Mouse (Mus musculus): ENCODE results near the gene Tmprss9. TPM values are rescaled to one million over a fixed set of nuclear protein-coding genes. Genes with fewer than 3 reads are reported as not detected.

The Tmprss9 gene
- polyA plus RNA-seq, 1 experiment: 1.3 TPM

DNA sequence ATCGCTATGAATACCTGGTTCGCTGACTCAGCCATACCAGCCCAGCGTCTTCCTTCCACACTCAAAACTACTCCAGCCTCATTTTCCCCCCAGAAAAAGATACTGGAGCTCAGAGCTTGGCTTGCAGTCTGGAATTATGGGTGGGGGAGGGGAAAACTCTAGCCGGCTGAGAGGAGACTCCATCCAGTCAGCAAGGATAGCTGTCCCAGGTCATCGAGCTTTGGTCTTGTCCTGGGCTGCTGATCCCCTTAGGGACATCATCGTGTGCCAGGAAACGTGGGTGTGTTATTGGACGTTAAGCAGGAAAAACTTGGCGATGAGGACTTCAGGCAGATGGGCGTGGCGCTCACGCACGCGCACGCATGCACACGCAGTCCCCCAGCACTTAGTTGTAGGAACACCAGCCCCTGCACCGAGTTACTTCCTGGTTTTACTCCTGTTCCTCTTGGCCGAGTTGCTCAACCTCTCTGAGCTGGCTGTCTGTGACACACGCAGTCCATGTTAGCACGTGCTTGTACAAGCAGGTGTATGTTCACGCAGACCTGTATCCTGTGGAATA, 61.9 kb downstream of the Tmprss9 start:
- Histone ChIP-seq H3K4me3 (ENCODE audit: low read depth, low read length) (peak overlapping the region; percentile 21; the same call in 1 of the 2 replicates), H3K27me3 (ENCODE audit: control insufficient read depth, insufficient read depth, low read length) (no peaks in the 10 kb centered on the region), H3K27ac (ENCODE audit: insufficient read depth, low read depth, low read length) (peak overlapping the region; percentile 14), H3K4me1 (ENCODE audit: control insufficient read depth, insufficient read depth, insufficient read length, low read length) (peaks cover 54% of the 10 kb centered on the region), H3K36me3 (ENCODE audit: control insufficient read depth, insufficient read depth, low read length) (no peaks in the 10 kb centered on the region)
- 1% methylated on average over 21 of the region's 21 CpGs for whole genome bisulfite sequencing
- TF ChIP-seq POLR2A (IDR thresholded peaks at IDR 0.05; ENCODE audit: low read depth, low read length) (no peak; the same call in 1 of the 2 replicates), CTCF (IDR thresholded peaks at IDR 0.05; ENCODE audit: extremely low read depth, insufficient read length, insufficient replicate concordance, low read depth, low read length) (no peak)

DNA sequence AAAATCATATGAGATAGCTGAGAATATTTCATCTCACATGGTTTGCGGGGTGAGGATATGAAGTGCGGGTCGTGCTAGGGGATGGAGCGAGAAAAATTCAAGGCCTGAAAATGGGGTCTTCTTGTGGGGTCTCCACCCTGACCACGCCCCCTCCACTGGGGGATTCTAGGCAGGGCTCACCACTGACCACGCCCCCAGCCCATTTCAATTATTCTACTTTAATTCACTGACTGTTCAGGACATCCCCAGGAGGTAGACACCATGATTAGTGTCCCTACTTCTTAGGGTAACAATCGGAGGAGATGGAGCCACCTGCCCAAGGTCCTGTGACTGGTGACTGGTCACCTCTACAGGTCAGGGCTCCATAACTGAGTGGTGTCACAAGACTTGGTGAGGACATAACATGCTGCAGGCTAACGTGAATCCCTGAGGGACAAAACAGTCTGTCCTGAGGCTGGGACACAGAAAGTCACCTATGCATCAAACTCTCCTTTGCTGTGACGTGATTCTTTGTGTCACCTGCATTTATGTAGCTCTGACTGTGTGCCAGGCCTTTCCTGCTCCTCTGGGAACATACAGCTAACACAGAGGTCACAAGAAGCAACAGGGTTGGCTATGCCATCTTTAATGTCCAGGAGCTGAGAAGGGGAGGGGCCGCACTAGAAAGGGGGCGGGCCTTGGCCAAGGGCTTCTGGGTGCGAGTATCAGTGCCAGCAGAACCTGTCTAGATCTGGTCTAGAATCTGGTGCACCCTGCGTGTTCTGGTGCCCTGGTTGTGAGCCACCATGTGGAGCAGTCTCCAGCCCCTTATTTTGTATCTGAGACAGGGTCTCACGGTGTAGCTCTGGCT, 62.7 kb downstream of the Tmprss9 start:
- H3K36me3 ChIP-seq (ENCODE audit: control insufficient read depth, insufficient read depth, low read length): no peaks in the 10 kb centered on the region
- no peak for TF ChIP-seq CTCF (IDR thresholded peaks at IDR 0.05; ENCODE audit: extremely low read depth, insufficient read length, insufficient replicate concordance, low read depth, low read length)
- TF ChIP-seq POLR2A (IDR thresholded peaks at IDR 0.05; ENCODE audit: low read depth, low read length): no peak
- no peak overlapping the region for H3K4me3 ChIP-seq (ENCODE audit: low read depth, low read length)
- H3K4me1 ChIP-seq (ENCODE audit: control insufficient read depth, insufficient read depth, insufficient read length, low read length): peaks cover 59% of the 10 kb centered on the region
- no peaks in the 10 kb centered on the region for H3K27me3 ChIP-seq (ENCODE audit: control insufficient read depth, insufficient read depth, low read length)
- WGBS: 65% methylated on average over 14 of the region's 14 CpGs
- no peak overlapping the region; the same call in 1 of the 2 replicates for H3K27ac ChIP-seq (ENCODE audit: insufficient read depth, low read depth, low read length)

DNA sequence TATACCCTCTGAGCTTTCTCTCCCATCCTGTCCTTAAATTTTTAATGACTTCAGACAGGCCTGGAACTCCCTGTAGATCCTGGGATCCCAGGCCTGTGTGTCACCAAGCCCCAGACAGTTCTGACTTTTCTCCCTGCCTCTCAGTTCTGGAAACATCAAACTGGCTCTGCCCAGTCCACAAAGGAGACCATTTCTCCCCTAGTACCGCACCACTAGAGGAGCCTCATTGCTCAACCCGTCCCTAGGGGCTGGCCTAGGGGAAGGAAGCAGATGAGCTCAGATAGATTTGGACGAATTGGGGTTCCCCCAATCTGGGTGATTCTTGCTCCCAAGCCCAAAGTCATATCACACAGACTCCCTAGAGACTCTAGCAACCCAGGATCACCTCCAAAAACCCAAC, 63.6 kb downstream of the Tmprss9 start:
- H3K27me3 ChIP-seq (ENCODE audit: control insufficient read depth, insufficient read depth, low read length): no peaks in the 10 kb centered on the region
- H3K36me3 ChIP-seq (ENCODE audit: control insufficient read depth, insufficient read depth, low read length): no peaks in the 10 kb centered on the region
- WGBS: 63% methylated on average over 3 of the region's 3 CpGs
- no peak overlapping the region for H3K4me3 ChIP-seq (ENCODE audit: low read depth, low read length)
- peaks cover 67% of the 10 kb centered on the region for H3K4me1 ChIP-seq (ENCODE audit: control insufficient read depth, insufficient read depth, insufficient read length, low read length)
- no peak for TF ChIP-seq CTCF (IDR thresholded peaks at IDR 0.05; ENCODE audit: extremely low read depth, insufficient read length, insufficient replicate concordance, low read depth, low read length)
- no peak for TF ChIP-seq POLR2A (IDR thresholded peaks at IDR 0.05; ENCODE audit: low read depth, low read length)
- H3K27ac ChIP-seq (ENCODE audit: insufficient read depth, low read depth, low read length): no peak overlapping the region

DNA sequence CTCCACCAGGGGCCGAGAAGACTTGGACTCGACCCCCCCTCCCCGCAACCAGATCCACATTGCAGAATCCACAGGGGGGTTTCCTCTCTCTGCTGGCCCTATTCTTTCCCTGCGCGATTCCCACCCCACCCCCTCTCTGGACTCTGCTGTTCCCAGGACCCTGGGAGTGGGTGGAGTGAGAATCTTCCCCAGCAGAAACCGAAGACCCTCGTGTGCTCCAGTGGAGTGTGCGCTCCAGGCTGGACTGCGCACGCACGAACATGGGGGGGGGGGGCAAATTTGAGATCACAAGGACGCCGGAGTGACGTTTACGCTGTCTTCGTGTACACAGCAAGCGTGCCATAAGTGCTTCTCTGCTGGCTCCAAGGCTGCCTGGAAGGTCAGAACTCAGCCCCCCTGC, 64.0 kb downstream of the Tmprss9 start:
- no peak for TF ChIP-seq POLR2A (IDR thresholded peaks at IDR 0.05; ENCODE audit: low read depth, low read length)
- TF ChIP-seq CTCF (IDR thresholded peaks at IDR 0.05; ENCODE audit: extremely low read depth, insufficient read length, insufficient replicate concordance, low read depth, low read length): no peak
- no peak overlapping the region for H3K27ac ChIP-seq (ENCODE audit: insufficient read depth, low read depth, low read length)
- WGBS: 34% methylated on average over 17 of the region's 17 CpGs

DNA sequence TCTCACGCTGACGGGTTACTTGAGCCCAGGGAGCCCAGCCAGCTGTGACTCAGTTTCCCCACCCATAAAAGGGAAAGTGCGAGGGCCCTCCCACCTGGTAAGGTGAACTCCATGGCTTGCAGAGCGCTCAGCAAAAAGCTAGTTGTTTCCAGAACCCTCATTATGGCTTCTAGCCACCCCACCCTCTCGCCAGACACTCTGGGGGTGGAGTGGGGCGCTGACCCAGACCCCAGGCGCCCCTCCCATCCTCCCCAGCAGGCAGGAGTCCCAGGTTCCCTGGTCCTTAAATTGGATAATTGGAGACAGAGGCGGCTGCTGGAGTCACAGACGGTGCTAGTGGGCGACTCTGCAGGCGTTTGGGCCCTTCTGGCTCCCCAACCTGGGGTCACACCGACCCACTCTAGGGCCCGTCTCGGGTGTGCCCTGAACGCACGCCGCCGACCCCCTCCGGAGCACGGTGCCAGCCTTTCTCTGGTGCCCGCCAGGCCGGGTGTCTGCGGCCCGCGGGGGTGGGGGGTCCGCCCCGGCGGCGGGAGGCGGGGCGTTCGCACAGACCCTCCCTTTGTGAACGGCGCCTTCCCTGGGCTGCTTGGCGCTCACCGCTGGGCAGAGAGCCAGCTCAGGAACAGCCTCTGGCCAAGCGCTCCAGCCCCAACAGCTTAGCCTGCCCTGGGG, 64.6 kb downstream of the Tmprss9 start:
- TF ChIP-seq POLR2A (IDR thresholded peaks at IDR 0.05; ENCODE audit: low read depth, low read length): no peak
- no peak for TF ChIP-seq CTCF (IDR thresholded peaks at IDR 0.05; ENCODE audit: extremely low read depth, insufficient read length, insufficient replicate concordance, low read depth, low read length)
- H3K27me3 ChIP-seq (ENCODE audit: control insufficient read depth, insufficient read depth, low read length): no peaks in the 10 kb centered on the region
- 7% methylated on average over 37 of the region's 37 CpGs for WGBS
- H3K4me1 ChIP-seq (ENCODE audit: control insufficient read depth, insufficient read depth, insufficient read length, low read length): peaks cover 75% of the 10 kb centered on the region
- H3K27ac ChIP-seq (ENCODE audit: insufficient read depth, low read depth, low read length): no peak overlapping the region
- H3K36me3 ChIP-seq (ENCODE audit: control insufficient read depth, insufficient read depth, low read length): no peaks in the 10 kb centered on the region
- peak overlapping the region; percentile 38 for H3K4me3 ChIP-seq (ENCODE audit: low read depth, low read length)

More for the DNA sequence above, 64.0 kb downstream of the Tmprss9 start:
- Histone ChIP-seq H3K27me3 (ENCODE audit: control insufficient read depth, insufficient read depth, low read length) (no peaks in the 10 kb centered on the region), H3K4me3 (ENCODE audit: low read depth, low read length) (no peak overlapping the region), H3K36me3 (ENCODE audit: control insufficient read depth, insufficient read depth, low read length) (no peaks in the 10 kb centered on the region), H3K4me1 (ENCODE audit: control insufficient read depth, insufficient read depth, insufficient read length, low read length) (peaks cover 72% of the 10 kb centered on the region)

DNA sequence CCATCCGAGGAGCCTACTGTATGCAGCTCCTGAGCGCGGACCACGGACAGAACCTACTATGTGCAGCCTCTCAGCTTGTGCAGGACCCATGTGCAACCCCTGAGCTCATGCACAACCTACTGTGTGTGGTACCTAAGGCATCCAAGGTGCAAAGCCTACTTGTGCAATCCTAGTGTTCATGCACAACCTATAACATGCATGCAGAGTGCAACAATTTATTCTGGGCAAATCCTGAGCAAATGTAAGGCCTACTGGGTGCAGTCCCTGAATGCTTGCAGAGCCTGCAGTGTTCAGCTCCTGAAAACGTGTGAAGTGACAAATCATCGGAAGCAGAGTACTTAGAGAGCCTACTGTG, 65.1 kb downstream of the Tmprss9 start:
- Histone ChIP-seq H3K4me1 (ENCODE audit: control insufficient read depth, insufficient read depth, insufficient read length, low read length) (peaks cover 72% of the 10 kb centered on the region), H3K4me3 (ENCODE audit: low read depth, low read length) (0 out of 2 replicates have a peak overlapping the region, but pooled peaks have one; percentile 38), H3K36me3 (ENCODE audit: control insufficient read depth, insufficient read depth, low read length) (no peaks in the 10 kb centered on the region), H3K27ac (ENCODE audit: insufficient read depth, low read depth, low read length) (no peak overlapping the region), H3K27me3 (ENCODE audit: control insufficient read depth, insufficient read depth, low read length) (no peaks in the 10 kb centered on the region)
- 14% methylated on average over 6 of the region's 6 CpGs for WGBS
- TF ChIP-seq POLR2A (IDR thresholded peaks at IDR 0.05; ENCODE audit: low read depth, low read length): no peak
- no peak for TF ChIP-seq CTCF (IDR thresholded peaks at IDR 0.05; ENCODE audit: extremely low read depth, insufficient read length, insufficient replicate concordance, low read depth, low read length)

DNA sequence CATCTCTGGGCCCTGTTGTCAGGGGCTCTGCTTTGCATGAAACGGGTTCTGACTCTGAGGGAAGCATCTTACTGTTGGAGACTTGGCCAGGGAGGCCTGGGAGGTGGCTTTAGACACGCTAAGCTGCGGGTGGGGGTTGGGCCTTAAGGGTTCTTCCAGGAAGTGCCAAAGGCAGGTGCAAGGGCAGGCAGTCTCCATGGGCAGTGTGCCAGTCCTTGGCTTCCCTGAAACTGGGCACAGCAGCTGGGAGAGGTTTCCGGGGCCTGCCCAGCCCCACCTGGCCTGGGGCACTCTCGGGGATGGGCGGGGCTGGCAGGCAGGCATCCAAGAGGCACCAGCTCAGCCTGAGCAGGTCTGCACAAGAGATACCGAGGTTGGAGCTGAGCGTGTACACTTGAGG, 66.0 kb downstream of the Tmprss9 start:
- peak overlapping the region; percentile 25; the same call in 1 of the 2 replicates for H3K27ac ChIP-seq (ENCODE audit: insufficient read depth, low read depth, low read length)
- WGBS: 5% methylated on average over 8 of the region's 8 CpGs

More for the DNA sequence above, 66.0 kb downstream of the Tmprss9 start:
- peaks cover 64% of the 10 kb centered on the region for H3K4me1 ChIP-seq (ENCODE audit: control insufficient read depth, insufficient read depth, insufficient read length, low read length)
- no peaks in the 10 kb centered on the region for H3K36me3 ChIP-seq (ENCODE audit: control insufficient read depth, insufficient read depth, low read length)
- TF ChIP-seq POLR2A (IDR thresholded peaks at IDR 0.05; ENCODE audit: low read depth, low read length): no peak
- TF ChIP-seq CTCF (IDR thresholded peaks at IDR 0.05; ENCODE audit: extremely low read depth, insufficient read length, insufficient replicate concordance, low read depth, low read length): no peak
- H3K4me3 ChIP-seq (ENCODE audit: low read depth, low read length): no peak overlapping the region
- H3K27me3 ChIP-seq (ENCODE audit: control insufficient read depth, insufficient read depth, low read length): no peaks in the 10 kb centered on the region
